Mouse (Mus musculus) stomach, postnatal 0 days (tissue): ENCODE results near the gene Cox6a1.

Experiments
- CTCF ChIP-seq: IDR thresholded peaks from 2 replicates; pipeline ENCODE4 v1.5.1; 2016; ENCODE audit warnings: antibody characterized with exemption, low read depth, mild to moderate bottlenecking, moderate library complexity
- EP300 ChIP-seq: optimal IDR thresholded peaks from 2 replicates; pipeline ENCODE3; 2016; ENCODE audit warnings: antibody characterized with exemption

GRCm38 (mm10) chr5:115340577-115341313 is 8.0 kb downstream of the Cox6a1 start, which contains the start of the genes Gatc and Triap1:
- peak; percentile 11; the same call in 1 of the 2 replicates for TF ChIP-seq CTCF
- no peak for TF ChIP-seq EP300
